Mouse (Mus musculus): ENCODE measurements around the gene Lingo2.

Lingo2 gene

GRCm38 (mm10) chr4:36540664-36541360 is 410.7 kb downstream of the Lingo2 start:
- DNase-seq: no peak

GRCm38 (mm10) chr4:36533895-36534294 is 417.7 kb downstream of the Lingo2 start:
- no peak for DNase-seq

GRCm38 (mm10) chr4:36490255-36490654 is 461.3 kb downstream of the Lingo2 start:
- DNase-seq: no peak

GRCm38 (mm10) chr4:36435211-36435610 is 516.3 kb downstream of the Lingo2 start:
- DNase-seq: no peak

- DNase-seq: no peak
Observed at GRCm38 (mm10) chr4:36426192-36426591, 525.4 kb downstream of the Lingo2 start.

GRCm38 (mm10) chr4:36407350-36407749 is 544.2 kb downstream of the Lingo2 start:
- DNase-seq: no peak

GRCm38 (mm10) chr4:36368925-36369324 is 582.6 kb downstream of the Lingo2 start:
- DNase-seq: no peak

- no peak for DNase-seq
Observed at GRCm38 (mm10) chr4:36354401-36354800, 597.1 kb downstream of the Lingo2 start.

- no peak for DNase-seq
Observed at GRCm38 (mm10) chr4:36331741-36332140, 619.8 kb downstream of the Lingo2 start.

GRCm38 (mm10) chr4:36325603-36326002 is 625.9 kb downstream of the Lingo2 start:
- no peak for DNase-seq

GRCm38 (mm10) chr4:36313067-36313466 is 638.5 kb downstream of the Lingo2 start:
- DNase-seq: no peak

- DNase-seq: no peak
Observed at GRCm38 (mm10) chr4:36311431-36311830, 640.1 kb downstream of the Lingo2 start.

GRCm38 (mm10) chr4:36305228-36305627 is 646.3 kb downstream of the Lingo2 start:
- no peak for DNase-seq

GRCm38 (mm10) chr4:36289701-36290053 is 661.9 kb downstream of the Lingo2 start:
- no peak for DNase-seq

GRCm38 (mm10) chr4:36288813-36289700 is 662.5 kb downstream of the Lingo2 start:
- DNase-seq: peak; percentile 54

- no peak for DNase-seq
Observed at GRCm38 (mm10) chr4:36262436-36263169, 688.9 kb downstream of the Lingo2 start.

- DNase-seq: peak; percentile 53
Observed at GRCm38 (mm10) chr4:36186231-36186922, 765.2 kb downstream of the Lingo2 start.

- peak; percentile 61 for DNase-seq
Observed at GRCm38 (mm10) chr4:36183643-36184042, 767.9 kb downstream of the Lingo2 start.

- peak; percentile 35 for DNase-seq
Observed at GRCm38 (mm10) chr4:36170099-36170498, 781.4 kb downstream of the Lingo2 start.

- peak; percentile 61 for DNase-seq
Observed at GRCm38 (mm10) chr4:36131341-36131740, 820.2 kb downstream of the Lingo2 start.

GRCm38 (mm10) chr4:36095482-36095881 is 856.1 kb downstream of the Lingo2 start:
- no peak for DNase-seq

- DNase-seq: no peak
Observed at GRCm38 (mm10) chr4:36081095-36081852, 870.3 kb downstream of the Lingo2 start.
